13 mouse cellular contexts compared by ENCODE assay signal in genomic region chr13:43241750-43242149, GRCm38 (mm10).
DNase-seq lines count a peak whose midpoint lies in the region; ATAC-seq lines count a peak whose summit lies in the region.
"Had no signal": no experiment of that assay in that cellular context is flagged by ENCODE, and none has a peak within 500 bp of the region (broad histone marks: within the 10 kb centered on the region; RNA-seq: fewer than 3 reads in every experiment).

No protein-coding gene starts in this region.

- H3K4me1 ChIP-seq in embryonic facial prominence, embryonic 13.5 days = peaks cover 34% of the 10 kb centered on the region
- H3K4me1 ChIP-seq in embryonic facial prominence, embryonic 10.5 days = peaks cover 20% of the 10 kb centered on the region
- peaks cover 49% of the 10 kb centered on the region for H3K4me1 ChIP-seq in heart, embryonic 15.5 days (replicated peaks)
- H3K4me1 ChIP-seq in midbrain, embryonic 14.5 days (ENCODE audit: control insufficient read depth, insufficient read depth, low read length) = peaks cover 14% of the 10 kb centered on the region
- peaks cover 9% of the 10 kb centered on the region; the same call in 1 of the 2 replicates for H3K4me1 ChIP-seq in midbrain, embryonic 10.5 days
- peaks cover 72% of the 10 kb centered on the region for H3K4me1 ChIP-seq in liver, embryonic 15.5 days (replicated peaks)
- H3K4me1 ChIP-seq in intestine, embryonic 16.5 days (ENCODE audit: control insufficient read depth, insufficient read depth, low read length) = peaks cover 9% of the 10 kb centered on the region; the same call in 1 of the 2 replicates

- H3K27ac ChIP-seq in embryonic facial prominence, embryonic 13.5 days = peak overlapping the region; percentile 36
- H3K27ac ChIP-seq in embryonic facial prominence, embryonic 10.5 days (replicated peaks) = no peak overlapping the region
- peak overlapping the region; percentile 40; the same call in 1 of the 2 replicates for H3K27ac ChIP-seq in heart, embryonic 15.5 days
- H3K27ac ChIP-seq in midbrain, embryonic 14.5 days (replicated peaks; ENCODE audit: low read depth, low read length) = peak overlapping the region; percentile 23; the same call in 1 of the 2 replicates
- no peak overlapping the region for H3K27ac ChIP-seq in midbrain, embryonic 10.5 days (replicated peaks)
- 0 out of 2 replicates have a peak overlapping the region, but pooled peaks have one; percentile 31 for H3K27ac ChIP-seq in liver, embryonic 15.5 days (replicated peaks)
- no peak overlapping the region for H3K27ac ChIP-seq in intestine, embryonic 16.5 days (ENCODE audit: low read length)
- H3K27ac ChIP-seq: limb, embryonic 12.5 days had no signal

- intact Hi-C loops in heart, postnatal 36 days (cut with DNase I) = no loop called here

- H3K27me3 ChIP-seq in embryonic facial prominence, embryonic 13.5 days = no peaks in the 10 kb centered on the region
- H3K27me3 ChIP-seq in embryonic facial prominence, embryonic 10.5 days (replicated peaks; ENCODE audit: low read depth, poor library complexity, severe bottlenecking) = no peaks in the 10 kb centered on the region
- H3K27me3 ChIP-seq in heart, embryonic 15.5 days = no peaks in the 10 kb centered on the region
- no peaks in the 10 kb centered on the region for H3K27me3 ChIP-seq in midbrain, embryonic 14.5 days (ENCODE audit: control insufficient read depth, insufficient read depth, low read length)
- no peaks in the 10 kb centered on the region for H3K27me3 ChIP-seq in midbrain, embryonic 10.5 days (ENCODE audit: low read depth, poor library complexity, severe bottlenecking)
- no peaks in the 10 kb centered on the region for H3K27me3 ChIP-seq in liver, embryonic 15.5 days
- H3K27me3 ChIP-seq in intestine, embryonic 16.5 days (replicated peaks; ENCODE audit: control insufficient read depth, insufficient read depth, low read length) = no peaks in the 10 kb centered on the region
- H3K27me3 ChIP-seq: limb, embryonic 12.5 days had no signal

- no peak overlapping the region for H3K4me3 ChIP-seq in embryonic facial prominence, embryonic 13.5 days
- no peak overlapping the region for H3K4me3 ChIP-seq in embryonic facial prominence, embryonic 10.5 days
- H3K4me3 ChIP-seq in heart, embryonic 15.5 days = no peak overlapping the region
- no peak overlapping the region for H3K4me3 ChIP-seq in midbrain, embryonic 14.5 days (replicated peaks; ENCODE audit: low read depth, low read length)
- H3K4me3 ChIP-seq in midbrain, embryonic 10.5 days = no peak overlapping the region
- no peak overlapping the region for H3K4me3 ChIP-seq in liver, embryonic 15.5 days (replicated peaks)
- no peak overlapping the region for H3K4me3 ChIP-seq in intestine, embryonic 16.5 days (ENCODE audit: low read length)
- H3K4me3 ChIP-seq: limb, embryonic 12.5 days had no signal

- DNase-seq in embryonic facial prominence, embryonic 10.5 days (ENCODE audit: low spot score) = no peak
- DNase-seq in heart, postnatal 36 days = no peak
- DNase-seq in midbrain, embryonic 14.5 days = no peak
- no peak for DNase-seq in midbrain, embryonic 10.5 days (ENCODE audit: low spot score)
- DNase-seq: kidney, adult 2 months; layer of hippocampus, postnatal 36 days had no signal

- H3K9me3 ChIP-seq in embryonic facial prominence, embryonic 13.5 days = no peaks in the 10 kb centered on the region
- H3K9me3 ChIP-seq in embryonic facial prominence, embryonic 10.5 days = no peaks in the 10 kb centered on the region
- no peaks in the 10 kb centered on the region for H3K9me3 ChIP-seq in heart, embryonic 15.5 days (replicated peaks)
- H3K9me3 ChIP-seq in midbrain, embryonic 14.5 days (ENCODE audit: control insufficient read depth, low read length) = no peaks in the 10 kb centered on the region
- H3K9me3 ChIP-seq in midbrain, embryonic 10.5 days (replicated peaks) = no peaks in the 10 kb centered on the region
- H3K9me3 ChIP-seq in liver, embryonic 15.5 days (replicated peaks) = no peaks in the 10 kb centered on the region
- no peaks in the 10 kb centered on the region for H3K9me3 ChIP-seq in intestine, embryonic 16.5 days (ENCODE audit: control insufficient read depth, low read length)
- H3K9me3 ChIP-seq: limb, embryonic 12.5 days had no signal

- H3K36me3 ChIP-seq in embryonic facial prominence, embryonic 13.5 days = no peaks in the 10 kb centered on the region
- H3K36me3 ChIP-seq in embryonic facial prominence, embryonic 10.5 days (replicated peaks) = no peaks in the 10 kb centered on the region
- H3K36me3 ChIP-seq in heart, embryonic 15.5 days = no peaks in the 10 kb centered on the region
- no peaks in the 10 kb centered on the region for H3K36me3 ChIP-seq in midbrain, embryonic 14.5 days (ENCODE audit: control insufficient read depth, insufficient read depth, low read length)
- no peaks in the 10 kb centered on the region for H3K36me3 ChIP-seq in midbrain, embryonic 10.5 days
- H3K36me3 ChIP-seq in liver, embryonic 15.5 days (replicated peaks) = no peaks in the 10 kb centered on the region
- no peaks in the 10 kb centered on the region for H3K36me3 ChIP-seq in intestine, embryonic 16.5 days (ENCODE audit: control insufficient read depth, insufficient read depth, low read length)
- H3K36me3 ChIP-seq: limb, embryonic 12.5 days had no signal

- ATAC-seq in embryonic facial prominence, embryonic 13.5 days (ENCODE audit: insufficient number of reproducible peaks, insufficient read depth, low FRiP score, low TSS enrichment, low read depth) = no peak
- no peak for ATAC-seq in heart, embryonic 15.5 days (replicated peaks; ENCODE audit: insufficient number of reproducible peaks, insufficient read depth, low FRiP score, low read depth)
- ATAC-seq in midbrain, embryonic 14.5 days (ENCODE audit: low FRiP score, low TSS enrichment) = no peak
- no peak for ATAC-seq in liver, embryonic 15.5 days (ENCODE audit: insufficient read depth)
- no peak for ATAC-seq in intestine, embryonic 16.5 days
- ATAC-seq: lung, postnatal 0 days had no signal

- 59% methylated on average over 2 of the region's 2 CpGs for WGBS in embryonic facial prominence, embryonic 13.5 days
- WGBS in embryonic facial prominence, embryonic 10.5 days = 89% methylated on average over 2 of the region's 2 CpGs
- 58% methylated on average over 2 of the region's 2 CpGs for WGBS in heart, embryonic 15.5 days
- WGBS in midbrain, embryonic 14.5 days = 79% methylated on average over 2 of the region's 2 CpGs
- 91% methylated on average over 2 of the region's 2 CpGs for WGBS in midbrain, embryonic 10.5 days
- 61% methylated on average over 2 of the region's 2 CpGs for WGBS in liver, embryonic 15.5 days (ENCODE audit: insufficient replicate concordance)
- 87% methylated on average over 2 of the region's 2 CpGs for WGBS in intestine, embryonic 16.5 days

- no peak overlapping the region for H3K4me2 ChIP-seq in embryonic facial prominence, embryonic 13.5 days
- no peak overlapping the region for H3K4me2 ChIP-seq in heart, embryonic 15.5 days
- no peak overlapping the region for H3K4me2 ChIP-seq in midbrain, embryonic 14.5 days (ENCODE audit: low read length)
- no peak overlapping the region for H3K4me2 ChIP-seq in liver, embryonic 15.5 days
- H3K4me2 ChIP-seq in intestine, embryonic 16.5 days (ENCODE audit: low read depth, low read length) = no peak overlapping the region
- H3K4me2 ChIP-seq: limb, embryonic 12.5 days; midbrain, embryonic 11.5 days had no signal

- H3K9ac ChIP-seq in embryonic facial prominence, embryonic 13.5 days = no peak overlapping the region
- H3K9ac ChIP-seq in heart, embryonic 15.5 days = no peak overlapping the region
- H3K9ac ChIP-seq in midbrain, embryonic 14.5 days (replicated peaks; ENCODE audit: low read length) = no peak overlapping the region
- H3K9ac ChIP-seq in liver, embryonic 15.5 days = no peak overlapping the region
- H3K9ac ChIP-seq in intestine, embryonic 16.5 days (ENCODE audit: low read depth, low read length) = no peak overlapping the region
- H3K9ac ChIP-seq: limb, embryonic 12.5 days had no signal

Comparison
In these comparisons a context has a peak if more than half of its experiments do, and no peak if none do; other contexts are left out.
1. H3K27ac ChIP-seq: peak in embryonic facial prominence, embryonic 13.5 days (single experiment), heart, embryonic 15.5 days (single experiment), midbrain, embryonic 14.5 days (single experiment) and liver, embryonic 15.5 days (single experiment); none in embryonic facial prominence, embryonic 10.5 days (single experiment), midbrain, embryonic 10.5 days (single experiment) and intestine, embryonic 16.5 days (single experiment).